Mouse (Mus musculus) heart, embryonic 10.5 days (tissue): ENCODE data around the gene Gm20817. TPM values are rescaled to one million over a fixed set of nuclear protein-coding genes. Genes with fewer than 3 reads are reported as not detected.
"Not testable (repeated sequence)": the region's sequence is repeated elsewhere in the genome, so short reads cannot be mapped to it uniquely, and the experiment has no call there.

Source experiments
- DNase-seq: peaks from one replicate; pipeline ENCODE4 v3.0.0-alpha.2; 2017; ENCODE audit warnings: low spot score
- H3K27ac ChIP-seq: fragments of 300-500 bp; sonication (generic); 2 replicates; pipeline ENCODE4 v1.5.1; 2016; ENCODE audit warnings: mild to moderate bottlenecking
- H3K27me3 ChIP-seq: fragments of 300-500 bp; sonication (generic); 2 replicates; pipeline ENCODE4 v1.6.1; 2016; ENCODE audit warnings: mild to moderate bottlenecking; ENCODE audit not compliant: poor library complexity, insufficient read depth, severe bottlenecking
- H3K36me3 ChIP-seq: fragments of 300-500 bp; sonication (generic); 2 replicates; pipeline ENCODE4 v1.6.1; 2016; ENCODE audit warnings: mild to moderate bottlenecking, moderate library complexity
- H3K4me1 ChIP-seq: fragments of 300-500 bp; sonication (generic); 2 replicates; pipeline ENCODE4 v1.6.1; 2016; ENCODE audit warnings: mild to moderate bottlenecking
- H3K4me3 ChIP-seq: fragments of 300-500 bp; sonication (generic); 2 replicates; pipeline ENCODE4 v1.5.1; 2016; ENCODE audit warnings: mild to moderate bottlenecking, moderate library complexity
- H3K9me3 ChIP-seq: fragments of 300-500 bp; sonication (generic); 2 replicates; pipeline ENCODE4 v1.6.1; 2016; ENCODE audit warnings: mild to moderate bottlenecking, moderate library complexity
- WGBS: fragments of 180-500 bp; shearing (Covaris S2); methylation state at CpG from one replicate; pipeline ENCODE4 v1.1.7; 2016; 5-methylcytosine and 5-hydroxymethylcytosine counted together
- polyA plus RNA-seq: library from polyadenylated mRNA; unstranded; fragments of >200 nt; fragmentation: Nextera tagmentation; extraction: Ambion mirVana; gene quantifications from 2 replicates; pipeline ENCODE4 v1.2.1, GENCODE M21; 2016

Gene Gm20817
- polyA plus RNA-seq = not detected in 2 replicates

DNA sequence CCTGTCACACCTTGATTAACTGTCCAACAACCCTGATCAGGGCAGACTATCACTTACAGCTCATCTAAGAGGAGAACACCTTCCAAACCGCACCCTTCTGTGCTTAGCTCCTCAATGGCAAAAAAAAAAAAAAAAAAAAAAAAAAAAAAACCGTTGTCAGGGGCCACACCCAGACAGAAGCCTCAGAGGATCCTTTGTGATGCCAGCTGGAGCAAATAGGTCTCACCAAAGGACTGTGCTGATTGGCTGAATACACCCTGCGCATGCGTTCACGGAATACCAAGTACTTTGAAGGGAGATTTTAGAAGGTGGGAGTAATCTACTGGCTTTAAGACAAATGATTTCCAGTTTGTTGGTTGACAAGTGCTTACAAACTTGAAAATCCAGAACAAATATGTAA lies at the start of gene Gm20817:
Gene Gm20817, minus strand, starts transcription at position 101 of the 400 bp plus-strand sequence.
- not testable (repeated sequence) for H3K27me3 ChIP-seq, H3K27ac ChIP-seq, H3K9me3 ChIP-seq, DNase-seq, H3K36me3 ChIP-seq, H3K4me3 ChIP-seq, H3K4me1 ChIP-seq
- WGBS = no CpG with 5 or more reads among the region's 5 CpGs
